Mouse (Mus musculus): ENCODE data around the gene Dus2.

- TF ChIP-seq E2F4 (IDR thresholded peaks at IDR 0.05; ENCODE audit: insufficient read depth): no peak
- TF ChIP-seq POLR2A (IDR thresholded peaks at IDR 0.05; ENCODE audit: insufficient read length, low read depth): no peak
- no peak for TF ChIP-seq MYOD1 (IDR thresholded peaks at IDR 0.05; ENCODE audit: control insufficient read depth in 1 of 3, insufficient read length in 2 of 3, low read depth in 2 of 3)
- no peak for TF ChIP-seq MAX (IDR thresholded peaks at IDR 0.05; ENCODE audit: low read depth)
- TF ChIP-seq USF1 (IDR thresholded peaks at IDR 0.05; ENCODE audit: low read depth): no peak
Measured at GRCm38 (mm10) chr8:105949350-105949749, 41.8 kb upstream of the Dus2 start.

Measured in myocyte (in vitro differentiated cells).